Mouse (Mus musculus) urinary bladder, postnatal 10 days (tissue): Measurements from ENCODE around the gene Nr1i2.
"Not testable (repeated sequence)": the region's sequence is repeated elsewhere in the genome, so short reads cannot be mapped to it uniquely, and the experiment has no call there.

ENCODE experiments used
- DNase-seq: peaks from one replicate; pipeline ENCODE4 v3.0.0; 2022; ENCODE audit warnings: low spot score

Nr1i2 gene

DNA sequence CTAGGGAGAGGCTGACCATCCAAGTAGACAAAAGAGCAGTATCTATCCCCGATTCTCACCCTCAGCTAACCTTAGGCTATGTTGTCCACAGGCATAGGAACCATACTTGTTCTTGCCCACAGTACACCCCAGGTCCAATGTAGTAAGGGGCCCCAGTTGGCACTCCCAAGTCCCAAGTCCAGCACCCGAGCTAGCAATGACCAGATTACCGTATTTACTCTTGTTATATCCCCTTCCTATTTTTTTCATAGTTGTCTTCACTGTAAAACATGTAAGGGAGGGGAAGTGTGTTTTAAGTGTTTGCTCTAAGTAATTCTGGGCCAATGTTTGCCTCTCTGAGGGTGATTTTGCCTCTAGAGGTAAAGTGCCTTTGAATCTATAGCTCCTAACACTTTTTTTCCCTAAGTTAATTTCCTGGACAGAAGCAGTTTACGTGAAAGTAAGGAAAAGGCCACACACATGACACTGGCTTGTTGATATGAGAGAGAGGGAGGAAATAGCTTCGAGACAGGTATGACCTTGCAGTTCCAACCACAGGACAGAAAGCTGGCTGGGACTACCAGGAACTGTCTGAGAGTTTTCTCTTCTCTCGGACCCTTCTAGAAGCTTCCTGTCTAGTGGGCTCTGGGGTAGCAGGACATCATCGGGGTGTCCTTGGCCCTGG is at the start of gene Nr1i2:
TSS of gene Nr1i2 (minus strand) at position 140 of the 664 bp plus-strand sequence.
- DNase-seq, result no peak

DNA sequence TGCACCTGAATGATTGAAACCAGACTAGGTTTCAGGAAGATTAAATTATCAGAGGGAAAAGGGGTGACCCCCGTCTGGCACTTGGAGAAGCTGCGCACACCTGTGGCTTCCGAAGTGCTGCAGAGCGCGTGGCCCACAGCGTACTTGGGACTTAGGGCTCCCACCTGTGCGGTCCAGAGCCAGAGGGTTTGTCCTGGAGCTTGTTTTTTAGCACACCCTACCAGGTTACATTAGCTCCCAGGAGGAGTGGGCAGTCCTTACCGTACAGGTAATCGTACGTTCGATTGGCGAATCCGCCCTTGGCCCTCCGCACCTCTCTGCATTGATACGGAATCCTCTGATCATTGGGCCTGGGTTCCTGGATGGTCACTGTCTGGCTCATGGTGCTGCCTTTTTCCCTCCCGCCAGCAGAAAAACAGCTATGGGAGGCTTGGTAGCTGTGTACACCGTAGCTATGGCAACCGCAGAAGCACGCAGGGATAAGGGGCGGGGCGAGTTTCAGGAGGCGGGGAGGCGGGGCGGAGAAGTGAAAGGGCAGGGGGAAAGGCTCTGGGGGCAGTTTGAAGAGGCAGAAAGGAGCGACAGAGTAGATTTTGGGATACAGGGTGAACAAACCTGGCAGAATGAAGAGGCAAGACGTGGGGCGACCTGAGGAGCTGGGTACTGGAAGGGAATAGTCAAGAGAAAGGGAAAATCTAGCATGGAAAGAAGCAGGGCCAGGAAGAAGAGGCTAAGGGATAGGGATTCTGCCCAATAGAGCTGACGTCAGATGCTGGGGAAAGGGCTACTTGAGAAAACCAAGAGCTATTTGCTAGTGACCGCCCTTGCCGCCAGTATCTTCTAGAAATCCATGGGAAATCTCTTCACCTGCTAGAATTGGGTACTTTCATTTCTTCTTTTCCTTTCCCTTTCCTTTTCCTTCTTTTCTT is 47.0 kb upstream of the Nr1i2 start, which contains the start of gene Maats1:
TSS of gene Maats1 (minus strand) at position 748 of the 929 bp plus-strand sequence.
- DNase-seq, result no peak

DNA sequence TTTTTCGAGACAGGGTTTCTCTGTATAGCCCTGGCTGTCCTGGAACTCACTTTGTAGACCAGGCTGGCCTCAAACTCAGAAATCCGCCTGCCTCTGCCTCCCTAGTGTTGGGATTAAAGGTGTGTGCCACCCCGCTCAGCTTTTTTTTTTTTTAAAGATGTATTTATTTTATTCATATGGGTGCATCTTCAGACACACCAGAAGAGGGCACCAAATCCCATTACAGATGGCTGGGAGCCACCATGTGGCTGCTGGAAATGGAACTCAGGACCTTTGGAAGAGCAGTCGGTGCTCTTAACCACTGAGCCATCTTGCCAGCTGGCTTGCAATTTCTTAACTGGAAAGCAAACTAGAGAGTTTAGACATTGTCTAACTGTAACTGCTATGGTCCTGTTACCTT is 43.5 kb upstream of the Nr1i2 start:
- DNase-seq, result not testable (repeated sequence)

DNA sequence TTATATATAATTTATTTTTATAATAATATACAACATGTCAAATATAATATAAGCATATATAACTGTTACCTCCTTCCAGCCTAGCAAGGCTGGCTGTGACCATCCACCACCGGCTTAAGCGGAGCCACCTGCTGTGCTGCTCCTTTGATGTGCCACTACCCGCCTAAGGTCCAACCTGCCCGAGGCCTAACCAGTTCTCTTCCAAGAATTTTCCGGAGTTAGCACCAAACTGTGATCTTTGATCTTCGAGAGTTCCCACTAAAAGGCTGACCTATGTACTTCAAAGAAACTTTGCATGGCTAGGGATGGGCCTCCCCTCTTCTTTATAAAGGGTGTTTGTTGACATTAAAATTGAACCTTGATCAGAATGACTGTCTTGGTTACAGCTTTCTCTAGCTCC is 39.8 kb upstream of the Nr1i2 start:
- no peak for DNase-seq

DNA sequence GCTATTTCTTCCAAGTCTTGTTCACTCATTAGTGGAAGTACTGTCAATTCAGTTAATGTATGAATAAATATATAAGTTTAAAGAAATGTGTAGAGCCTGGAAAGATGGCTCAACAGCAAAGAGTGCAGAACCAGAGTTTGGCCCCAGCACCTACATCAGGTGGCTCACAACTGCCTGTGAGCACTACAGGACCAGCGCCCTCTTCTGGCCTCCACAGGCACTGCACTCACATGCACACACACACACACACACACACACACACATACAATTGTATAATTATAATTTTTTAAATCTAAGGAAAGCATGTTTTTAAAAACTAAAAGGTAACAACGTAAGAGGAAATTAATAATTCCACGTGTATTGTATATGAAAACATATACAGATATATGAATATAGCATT is 34.7 kb upstream of the Nr1i2 start:
- no peak for DNase-seq

DNA sequence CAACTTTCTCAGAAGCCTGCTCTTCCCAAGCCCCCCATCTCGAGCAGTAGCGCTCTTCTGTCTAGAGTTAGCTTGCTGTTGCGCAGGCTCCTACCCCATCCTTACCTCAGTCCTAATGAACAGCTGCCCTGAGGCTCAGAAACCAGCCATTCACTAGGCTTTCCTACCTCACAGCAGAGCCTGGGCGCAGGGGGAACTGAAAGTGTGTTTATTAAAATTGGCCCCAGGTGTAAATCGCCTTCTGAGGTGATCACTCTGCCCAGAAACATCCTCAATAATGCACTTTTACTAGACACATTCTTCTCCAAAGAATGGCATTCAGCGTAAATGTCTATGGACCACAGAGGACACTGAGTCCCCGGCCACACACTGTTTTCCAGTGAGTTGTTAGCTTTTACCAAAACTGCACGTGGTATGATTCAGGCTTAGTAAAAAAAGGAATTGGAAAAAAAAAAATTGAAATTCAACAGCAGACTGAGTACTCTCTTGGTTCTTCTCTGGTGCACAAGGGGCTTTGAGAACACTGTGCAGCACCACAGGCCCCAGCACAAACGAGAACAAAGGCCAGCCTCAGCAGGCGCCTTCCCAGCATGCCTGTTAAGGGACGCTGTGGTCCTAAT is 32.3 kb upstream of the Nr1i2 start:
- DNase-seq, result no peak

DNA sequence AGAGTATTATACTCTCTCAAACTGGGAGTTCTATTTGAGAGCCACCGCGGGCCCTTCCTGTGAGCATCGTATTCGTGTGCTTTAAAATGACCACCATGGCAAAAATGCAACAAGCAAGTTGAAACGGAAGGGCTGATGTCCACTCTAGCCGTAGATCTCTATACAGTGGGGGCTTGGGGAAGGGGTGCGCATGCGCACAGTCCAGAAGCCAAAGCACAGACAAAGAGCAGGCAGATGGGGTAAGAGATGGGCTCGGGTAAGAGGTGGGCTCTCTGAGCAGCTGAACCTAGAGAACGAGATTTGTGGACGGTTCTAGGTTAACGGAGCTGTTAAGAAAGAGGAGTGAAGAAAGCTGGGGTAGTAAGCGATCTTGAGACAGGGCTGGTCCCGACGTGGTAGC is 29.7 kb upstream of the Nr1i2 start:
- no peak for DNase-seq

DNA sequence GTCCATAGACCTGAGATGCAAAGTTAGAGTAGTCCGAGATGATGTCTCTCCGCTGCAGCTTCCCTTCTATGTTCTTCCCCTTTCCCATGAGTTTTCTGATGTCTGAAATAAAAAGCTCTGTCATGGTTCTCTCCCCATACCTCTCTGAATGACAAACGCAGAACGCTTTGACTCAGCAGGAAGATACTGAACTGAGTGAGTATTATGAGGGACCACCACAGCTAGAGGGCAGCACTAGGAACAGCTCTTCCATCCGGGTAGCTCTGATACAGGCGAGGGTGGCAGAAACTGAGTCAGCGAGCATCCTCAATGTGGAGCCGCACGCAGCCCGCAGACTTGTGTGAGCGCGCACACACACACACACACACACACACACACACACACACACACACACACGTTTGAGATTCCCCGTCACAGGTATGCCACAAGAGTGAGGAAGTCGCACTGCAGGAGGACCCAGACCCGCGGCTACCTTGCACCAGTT is 26.9 kb upstream of the Nr1i2 start:
- DNase-seq, result no peak

DNA sequence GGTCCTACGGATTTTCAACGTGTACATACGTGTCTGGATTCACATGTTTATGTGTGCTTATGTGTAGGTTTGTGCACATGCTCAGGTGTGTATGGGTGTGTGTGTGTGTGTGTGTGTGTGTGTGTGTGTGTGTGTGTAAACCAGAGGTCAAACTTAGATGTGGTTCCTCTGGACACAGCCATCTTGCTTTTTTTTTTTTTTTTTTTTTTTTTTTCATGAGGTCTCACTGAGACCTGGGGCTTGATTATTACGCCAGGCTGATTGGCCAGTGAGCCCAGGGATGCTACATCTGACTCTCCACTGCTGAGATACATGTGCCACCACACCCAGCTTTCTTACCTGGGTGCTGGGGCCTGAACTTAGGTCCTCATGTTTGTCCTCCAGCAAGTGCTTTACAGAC is 24.5 kb upstream of the Nr1i2 start:
- DNase-seq, result no peak

DNA sequence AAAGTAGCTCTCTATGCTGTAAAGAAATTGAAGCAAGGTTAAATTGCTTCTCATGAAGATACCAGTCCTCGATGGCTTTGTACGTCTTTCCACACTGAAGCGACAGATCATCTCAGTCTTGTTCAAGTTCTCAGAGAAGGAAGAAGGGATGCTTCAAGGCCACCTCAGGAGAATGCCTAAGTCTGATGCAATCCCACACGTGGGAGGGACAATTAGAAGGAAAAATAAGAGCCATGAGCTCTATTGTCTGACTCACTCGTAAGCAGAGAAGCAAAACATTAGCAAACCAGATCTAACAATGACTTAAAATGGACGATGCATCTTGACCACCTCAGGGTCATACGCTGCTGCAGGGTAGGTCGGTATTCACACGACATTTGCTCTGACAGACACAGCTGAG is 23.9 kb upstream of the Nr1i2 start:
- no peak for DNase-seq

DNA sequence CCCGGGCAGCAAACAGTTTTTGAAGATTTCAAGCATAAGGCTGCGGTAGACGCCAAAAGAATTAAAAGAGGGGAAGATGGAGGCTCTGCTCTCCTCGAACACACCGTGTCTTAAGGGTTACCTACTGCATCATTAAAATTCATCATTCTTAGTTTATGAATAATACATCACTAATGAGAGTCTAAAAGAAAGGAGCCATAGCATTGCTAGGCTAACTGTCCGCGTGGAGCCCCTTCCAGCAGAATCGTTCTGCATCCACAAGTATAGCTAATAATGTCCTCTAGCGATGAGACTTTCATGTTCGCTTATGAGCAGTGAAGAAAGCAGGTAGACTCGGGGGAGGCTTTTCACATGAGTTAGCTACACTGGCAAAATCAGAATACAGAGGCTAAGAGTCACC is 13.6 kb upstream of the Nr1i2 start:
- DNase-seq, result no peak

DNA sequence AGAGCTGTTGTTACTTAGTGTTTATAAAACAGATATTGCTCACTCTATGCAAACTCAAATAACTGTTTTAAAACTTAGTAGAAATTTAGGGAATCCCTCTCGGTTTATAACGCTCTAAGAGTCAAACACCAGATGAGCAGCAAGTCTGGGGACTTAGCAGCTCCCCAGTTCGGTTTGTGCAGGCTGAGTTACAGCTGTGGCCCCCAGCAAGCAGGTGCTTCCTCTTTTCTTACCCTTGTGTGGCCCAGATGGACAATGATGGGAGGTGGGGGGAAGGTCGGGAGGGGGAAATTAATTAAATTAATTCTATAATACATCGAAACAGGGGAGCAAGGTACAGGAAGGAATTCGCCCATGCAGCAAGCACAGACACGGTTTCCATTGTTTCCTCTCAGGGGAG is 13.0 kb upstream of the Nr1i2 start:
- no peak for DNase-seq

DNA sequence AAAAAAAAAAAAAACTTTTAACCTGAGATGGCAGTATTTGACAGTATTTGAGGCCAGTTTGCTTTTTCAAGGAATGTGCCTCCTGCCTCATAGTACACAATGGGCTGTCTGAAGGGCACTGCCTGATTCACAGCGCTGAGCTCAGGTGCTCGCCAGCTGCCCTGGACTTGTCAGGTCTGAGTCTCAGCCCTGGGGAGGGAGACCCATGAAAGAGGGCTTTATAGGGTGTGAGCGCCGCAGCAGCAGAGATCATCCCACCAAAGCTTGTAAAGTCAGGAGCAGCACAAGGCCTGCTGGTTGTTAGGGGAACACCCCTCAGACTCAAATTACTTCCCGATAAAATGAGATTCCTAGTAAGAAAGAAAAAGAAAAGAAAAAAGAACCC is 12.6 kb upstream of the Nr1i2 start:
- DNase-seq, result no peak

DNA sequence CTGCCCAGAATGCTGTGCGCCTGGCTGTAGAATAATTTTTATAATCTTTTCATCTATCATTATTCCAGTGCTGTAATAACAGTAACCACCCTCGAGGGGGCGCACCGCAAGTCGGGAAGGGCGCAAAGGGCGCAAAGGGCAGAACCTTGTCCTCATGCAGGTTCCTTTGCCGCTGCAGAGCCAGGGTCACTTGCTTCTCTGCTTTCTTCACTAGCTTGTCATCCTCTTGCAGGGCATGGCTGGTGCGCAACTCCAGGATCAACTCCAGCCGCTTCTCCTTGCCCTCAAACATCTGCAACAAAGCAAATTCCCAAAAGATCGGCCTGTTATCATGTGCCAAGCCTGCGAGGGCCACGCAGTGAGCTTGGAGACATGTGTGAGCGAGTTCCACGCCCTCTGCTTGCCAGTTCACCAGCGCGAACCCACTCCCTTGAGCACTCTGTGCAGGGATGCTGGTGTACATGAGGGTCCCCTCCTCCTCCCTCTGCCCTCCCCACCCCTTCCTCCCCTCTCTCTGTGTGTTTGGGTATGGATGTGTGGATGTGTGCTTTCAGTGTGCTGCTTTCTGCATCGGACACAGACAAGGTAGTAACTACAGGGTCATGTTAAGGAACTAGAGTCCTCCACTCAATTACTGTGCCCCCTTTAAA is 12.1 kb upstream of the Nr1i2 start:
- no peak for DNase-seq

DNA sequence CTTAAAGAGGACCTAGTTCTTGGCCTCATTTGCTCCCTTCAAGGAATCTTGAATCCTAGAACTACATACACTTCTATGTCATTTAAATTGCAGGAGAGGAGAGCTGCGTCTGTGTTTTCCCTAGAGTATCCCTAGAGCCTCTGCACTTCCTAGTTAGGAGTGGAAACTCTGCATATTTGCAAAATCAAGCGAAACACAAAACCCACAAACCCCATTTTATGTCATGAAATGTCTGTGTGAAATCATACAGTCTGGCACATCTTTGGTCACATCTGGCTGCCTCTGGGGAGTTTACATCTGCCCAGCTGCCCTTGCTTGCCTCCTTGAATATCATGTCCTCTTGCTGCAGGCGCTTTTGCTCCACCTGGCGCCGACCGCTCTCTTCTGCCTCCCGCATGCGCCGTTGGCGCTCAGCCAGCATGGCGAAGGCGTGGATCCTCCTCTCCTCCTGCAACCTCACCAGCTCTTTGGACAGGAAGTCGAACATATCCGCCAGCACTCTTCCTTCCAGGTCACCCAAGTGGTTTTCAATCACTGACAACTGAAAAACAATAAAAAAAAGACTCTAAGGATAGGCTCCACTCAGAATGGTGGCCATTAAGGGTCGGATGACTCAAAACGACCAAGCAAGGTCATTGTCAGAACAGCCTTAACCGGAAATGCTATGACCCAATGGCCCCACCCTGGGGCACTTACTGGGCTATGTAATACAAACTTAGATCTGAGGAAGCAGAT is 10.0 kb upstream of the Nr1i2 start:
- no peak for DNase-seq

DNA sequence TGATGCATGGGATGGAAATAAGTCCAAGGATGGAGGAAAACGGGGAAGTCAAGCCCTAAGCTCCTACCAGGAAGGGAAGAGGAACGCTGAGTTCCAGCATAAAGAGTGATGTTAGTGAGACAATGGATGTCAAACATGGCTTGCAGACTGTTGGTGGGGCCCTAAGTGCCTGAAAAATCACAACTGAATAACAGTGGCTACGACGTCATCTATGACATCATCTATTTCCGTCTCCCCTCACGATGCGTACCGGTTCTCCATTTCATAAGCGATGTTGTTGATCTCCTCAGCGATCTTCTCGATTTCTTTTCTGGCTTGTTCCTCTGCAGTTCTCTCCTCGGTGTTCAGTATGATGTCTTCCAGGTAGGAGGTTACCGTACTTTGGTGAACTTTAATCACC is 7.7 kb upstream of the Nr1i2 start:
- no peak for DNase-seq

DNA sequence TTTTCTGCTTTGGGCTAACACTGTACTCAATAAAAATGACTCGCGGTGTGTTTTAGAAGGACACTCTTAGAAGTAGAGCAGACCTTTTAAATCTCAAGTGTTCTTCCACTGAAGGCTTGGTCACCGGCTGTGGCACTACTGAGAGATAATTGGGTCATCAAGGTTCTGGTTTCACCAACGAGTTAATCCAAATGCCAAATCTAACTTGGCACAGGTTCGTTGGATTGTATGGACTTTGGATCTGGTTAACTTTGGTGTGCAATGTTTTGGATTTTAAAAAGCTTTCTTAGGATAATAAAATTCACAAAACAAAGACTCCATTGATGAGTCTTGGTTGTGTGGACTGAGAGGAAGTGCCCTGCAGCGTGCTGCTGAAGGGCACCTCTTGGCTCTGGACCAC is 3.8 kb upstream of the Nr1i2 start:
- DNase-seq, result no peak

DNA sequence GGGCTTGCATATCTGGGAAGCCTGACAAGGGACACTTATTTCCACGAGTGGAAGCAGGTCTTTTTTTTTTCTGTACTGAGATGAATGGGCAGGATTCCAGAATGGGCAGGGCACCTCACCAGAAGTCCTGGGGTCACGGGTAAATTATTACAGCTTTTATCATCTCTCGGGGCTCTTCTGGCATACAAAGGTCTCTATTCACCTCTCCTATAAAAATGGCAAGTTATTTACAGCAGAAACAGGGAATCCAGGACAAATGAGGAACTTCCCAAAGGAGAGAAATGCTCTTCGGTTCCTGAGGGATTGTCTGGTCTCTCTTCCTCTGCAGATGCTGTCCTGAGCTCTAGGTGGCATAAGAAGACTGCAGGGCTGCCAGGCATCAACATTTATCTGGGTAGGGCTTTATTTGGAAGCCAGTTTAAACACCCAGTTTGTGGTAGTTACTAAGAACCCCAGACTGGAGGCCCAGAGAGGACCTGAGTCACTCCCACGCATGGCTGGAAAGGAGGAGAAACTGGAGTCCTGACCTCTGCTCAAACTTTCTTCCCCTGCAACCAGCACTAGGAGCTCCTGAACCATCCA is 816 bp upstream of the Nr1i2 start:
- DNase-seq, result no peak

DNA sequence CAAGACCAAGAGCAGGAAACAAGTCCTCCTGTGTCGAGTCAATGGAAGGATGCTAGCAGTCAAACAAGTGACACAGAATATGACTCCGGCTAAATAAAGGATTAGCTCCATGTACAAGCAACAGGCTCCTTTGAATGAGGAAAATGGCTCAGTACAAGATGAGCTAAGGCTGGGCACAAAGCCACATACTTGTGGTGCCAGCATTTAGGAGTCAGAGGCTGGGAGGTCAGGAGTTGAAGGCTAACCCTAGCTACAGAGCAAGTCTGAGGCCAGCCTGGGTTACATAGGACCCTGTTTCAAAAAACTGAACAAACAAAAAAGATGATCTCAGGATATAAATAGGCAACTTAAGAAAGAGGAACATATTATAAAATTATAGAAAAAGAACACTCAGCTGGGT is 4.5 kb downstream of the Nr1i2 start:
- no peak for DNase-seq

DNA sequence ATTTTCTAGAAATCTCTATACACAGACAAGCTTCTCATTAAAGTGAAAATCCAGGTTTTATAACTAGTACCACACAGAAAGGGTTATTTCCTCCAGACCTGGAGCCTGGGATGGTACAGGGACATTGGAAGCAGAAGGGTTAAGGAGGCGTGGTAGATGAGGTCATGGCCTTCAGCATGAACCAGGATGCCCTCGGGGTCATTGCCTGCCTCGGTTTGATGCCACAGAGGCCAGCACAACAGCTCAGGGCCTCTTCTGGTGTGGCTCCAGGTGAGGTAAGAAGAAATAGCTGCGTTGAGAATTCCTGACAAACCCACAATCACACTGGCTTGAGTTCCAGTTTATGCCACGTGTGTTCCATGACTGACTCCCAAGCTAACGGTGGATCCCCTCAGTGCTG is 5.8 kb downstream of the Nr1i2 start:
- DNase-seq, result no peak

DNA sequence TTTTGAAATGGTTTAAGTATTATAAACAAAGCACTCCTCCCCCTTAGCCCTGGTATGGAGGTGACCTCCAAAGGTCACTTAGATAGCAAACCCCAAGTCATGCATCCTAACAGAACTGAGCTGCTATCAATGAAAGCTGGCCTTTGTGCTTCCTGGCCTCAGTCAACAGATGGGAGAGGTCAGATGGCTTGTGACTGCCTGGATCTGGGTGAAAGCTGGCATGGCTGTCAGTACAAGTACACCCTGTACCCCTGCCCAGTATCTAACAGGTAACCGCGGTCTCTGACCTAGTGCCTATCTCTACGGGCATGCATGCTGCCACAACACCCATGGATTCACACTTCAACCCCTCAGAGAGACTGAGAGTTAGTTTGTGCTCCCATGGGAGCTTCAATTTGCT is 6.9 kb downstream of the Nr1i2 start:
- DNase-seq, result no peak
